Mouse (Mus musculus) gastrocnemius, postnatal 4 days (tissue): ENCODE measurements at regions not wholly inside any gene's neighbourhood (a gene's known extent, or its start where the extent isn't known, plus 50 kb on each side); places are given as distances from the start of the nearest gene placed in this dataset.
A peak's percentile ranks its signal among the peaks of the same experiment; 100 is the strongest.

Experiments
- DNase-seq, 2 experiments: peaks; one replicate each; pipeline ENCODE4 v3.0.0; 2021 to 2022; ENCODE audit warnings: low spot score in 2 of 2, mixed read lengths in 2 of 2

- DNase-seq: peak in 1 of 2 experiments; percentile 28
Observed at GRCm38 (mm10) chrX:5080458-5080857, 128.5 kb downstream of the Btbd35f27 start.

- peak in 1 of 2 experiments; percentile 18 for DNase-seq
Observed at GRCm38 (mm10) chrX:5081364-5081763, 129.4 kb downstream of the Btbd35f27 start.
